Mouse (Mus musculus): ENCODE measurements around the gene Cse1l. TPM values are rescaled to one million over a fixed set of nuclear protein-coding genes. Genes with fewer than 3 reads are reported as not detected.

Cse1l gene
- total and polyA plus RNA-seq, 3 experiments = 15.8 to 41.2 (median 37.5) TPM

GRCm38 (mm10) chr2:166964773-166965172 lies 58.9 kb downstream of the Cse1l start:
- Histone ChIP-seq H3K4me1 (ENCODE audit: control insufficient read depth, insufficient read depth, low read length) (peaks cover 8% of the 10 kb centered on the region), H3K4me3 (no peak overlapping the region), H3K79me2 (replicated peaks; ENCODE audit: control insufficient read depth, insufficient read depth, low read length) (peaks cover 4% of the 10 kb centered on the region; the same call in 1 of the 2 replicates), H3K9ac (ENCODE audit: low read depth, low read length) (no peak overlapping the region), H3K36me3 (ENCODE audit: control insufficient read depth, insufficient read depth, low read length) (no peaks in the 10 kb centered on the region), H3K27me3 (ENCODE audit: control insufficient read depth, insufficient read depth, low read length) (no peaks in the 10 kb centered on the region), H3K27ac (no peak overlapping the region)
- TF ChIP-seq EP300 (IDR thresholded peaks at IDR 0.05; ENCODE audit: insufficient read depth, low read depth, low read length) (no peak), POLR2A (IDR thresholded peaks at IDR 0.05; ENCODE audit: insufficient read depth, low read depth, low read length) (no peak), CTCF (IDR thresholded peaks at IDR 0.05) (no peak)
- no peak for DNase-seq
- WGBS = 59% methylated on average over 2 of the region's 2 CpGs
- intact Hi-C loops (cut with DNase I) = no loop called here

DNA sequence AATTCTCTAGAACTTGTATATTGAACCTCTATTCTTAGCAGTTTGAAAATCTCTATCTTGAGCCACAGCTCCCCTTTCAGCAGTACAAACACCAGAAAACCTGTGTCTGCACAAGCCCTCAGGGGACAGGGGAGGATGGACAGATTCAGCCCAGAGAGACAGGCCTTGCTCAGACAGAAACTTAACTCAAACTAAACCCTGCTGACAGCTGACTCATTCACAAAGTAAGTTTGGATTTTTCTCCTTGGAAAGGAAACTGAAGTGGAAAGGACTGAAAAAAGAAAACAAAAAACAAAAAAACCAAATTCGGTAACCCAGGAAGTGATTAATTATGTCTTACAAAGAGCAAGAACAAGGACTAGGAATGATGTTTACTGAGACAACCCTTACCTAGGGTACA lies 67.3 kb downstream of the Cse1l start:
- no peak overlapping the region for H3K27ac ChIP-seq
- TF ChIP-seq EP300 (IDR thresholded peaks at IDR 0.05; ENCODE audit: insufficient read depth, low read depth, low read length) (no peak), POLR2A (IDR thresholded peaks at IDR 0.05; ENCODE audit: insufficient read depth, low read depth, low read length) (no peak), CTCF (IDR thresholded peaks at IDR 0.05) (no peak)
- H3K4me1 ChIP-seq (ENCODE audit: control insufficient read depth, insufficient read depth, low read length) = peaks cover 25% of the 10 kb centered on the region

DNA sequence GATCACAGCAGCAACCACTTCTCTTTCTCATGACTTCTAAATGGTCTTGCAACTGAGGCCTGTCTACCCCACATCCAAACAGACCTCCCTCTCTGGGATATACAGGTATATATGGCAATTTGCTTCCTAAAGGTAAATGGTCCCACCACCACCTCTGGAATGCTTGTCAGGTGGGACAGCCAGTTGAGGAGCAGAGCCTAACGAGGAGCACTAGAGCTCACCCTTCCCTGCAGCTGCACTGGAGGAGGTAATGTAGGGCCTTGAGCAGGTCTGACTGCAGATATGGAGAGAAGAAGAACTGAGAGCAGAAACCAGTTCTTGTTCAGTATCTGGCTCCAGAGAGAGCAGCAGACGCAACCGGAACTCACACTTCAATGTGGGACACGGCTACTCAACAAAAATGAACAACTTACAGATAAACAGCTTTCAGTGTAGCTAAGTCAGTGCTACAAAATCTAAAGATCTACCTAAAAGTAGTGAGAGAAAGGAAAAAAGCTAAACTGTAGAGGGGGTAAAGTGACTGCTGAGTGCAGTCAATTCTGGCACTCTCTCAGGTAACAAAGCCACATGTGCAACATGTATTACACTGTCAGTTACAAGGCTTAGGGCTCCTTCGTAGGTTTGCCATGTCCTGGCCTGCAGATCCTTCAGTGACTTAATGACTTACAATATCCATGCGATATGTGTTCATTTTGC lies 68.5 kb downstream of the Cse1l start:
- Histone ChIP-seq H3K9ac (ENCODE audit: low read depth, low read length) (no peak overlapping the region), H3K4me1 (ENCODE audit: control insufficient read depth, insufficient read depth, low read length) (peaks cover 25% of the 10 kb centered on the region), H3K79me2 (replicated peaks; ENCODE audit: control insufficient read depth, insufficient read depth, low read length) (peaks cover 11% of the 10 kb centered on the region), H3K4me3 (no peak overlapping the region), H3K27me3 (ENCODE audit: control insufficient read depth, insufficient read depth, low read length) (no peaks in the 10 kb centered on the region), H3K36me3 (ENCODE audit: control insufficient read depth, insufficient read depth, low read length) (peaks cover 15% of the 10 kb centered on the region), H3K27ac (no peak overlapping the region)
- no peak for DNase-seq
- 64% methylated on average over 6 of the region's 6 CpGs for WGBS
- TF ChIP-seq CTCF (IDR thresholded peaks at IDR 0.05) = no peak
- TF ChIP-seq EP300 (IDR thresholded peaks at IDR 0.05; ENCODE audit: insufficient read depth, low read depth, low read length) = no peak
- TF ChIP-seq POLR2A (IDR thresholded peaks at IDR 0.05; ENCODE audit: insufficient read depth, low read depth, low read length) = no peak
- intact Hi-C loops (cut with DNase I) = no loop called here

More for the DNA sequence above, 67.3 kb downstream of the Cse1l start:
- 38% methylated on average over 1 of the region's 1 CpGs for WGBS
- H3K79me2 ChIP-seq (replicated peaks; ENCODE audit: control insufficient read depth, insufficient read depth, low read length) = peaks cover 11% of the 10 kb centered on the region
- no peak for DNase-seq
- peaks cover 15% of the 10 kb centered on the region for H3K36me3 ChIP-seq (ENCODE audit: control insufficient read depth, insufficient read depth, low read length)
- H3K27me3 ChIP-seq (ENCODE audit: control insufficient read depth, insufficient read depth, low read length) = no peaks in the 10 kb centered on the region
- H3K9ac ChIP-seq (ENCODE audit: low read depth, low read length) = no peak overlapping the region
- no peak overlapping the region for H3K4me3 ChIP-seq
- intact Hi-C loops (cut with DNase I) = no loop called here

GRCm38 (mm10) chr2:166976356-166976755 lies 70.5 kb downstream of the Cse1l start:
- H3K27ac ChIP-seq = peak overlapping the region; percentile 48
- peaks cover 15% of the 10 kb centered on the region for H3K36me3 ChIP-seq (ENCODE audit: control insufficient read depth, insufficient read depth, low read length)
- H3K27me3 ChIP-seq (ENCODE audit: control insufficient read depth, insufficient read depth, low read length) = no peaks in the 10 kb centered on the region
- no peak overlapping the region for H3K4me3 ChIP-seq
- H3K4me1 ChIP-seq (ENCODE audit: control insufficient read depth, insufficient read depth, low read length) = peaks cover 23% of the 10 kb centered on the region
- peaks cover 11% of the 10 kb centered on the region for H3K79me2 ChIP-seq (replicated peaks; ENCODE audit: control insufficient read depth, insufficient read depth, low read length)
- intact Hi-C loops (cut with DNase I) = loop anchor here (2.0 kb wide), 1 partner anchor 14 kb away; no protein-coding TSS in a partner anchor
- TF ChIP-seq POLR2A (IDR thresholded peaks at IDR 0.05; ENCODE audit: insufficient read depth, low read depth, low read length) = no peak
- TF ChIP-seq EP300 (IDR thresholded peaks at IDR 0.05; ENCODE audit: insufficient read depth, low read depth, low read length) = no peak
- no peak for TF ChIP-seq CTCF (IDR thresholded peaks at IDR 0.05)
- H3K9ac ChIP-seq (ENCODE audit: low read depth, low read length) = peak overlapping the region; percentile 18; the same call in 1 of the 2 replicates
- peak in 1 of 2 experiments; percentile 29 for DNase-seq
- WGBS = 43% methylated on average over 3 of the region's 3 CpGs

- Histone ChIP-seq H3K9ac (ENCODE audit: low read depth, low read length) (no peak overlapping the region), H3K4me3 (no peak overlapping the region), H3K36me3 (ENCODE audit: control insufficient read depth, insufficient read depth, low read length) (peaks cover 15% of the 10 kb centered on the region), H3K79me2 (replicated peaks; ENCODE audit: control insufficient read depth, insufficient read depth, low read length) (peaks cover 14% of the 10 kb centered on the region), H3K27ac (peak overlapping the region; percentile 19; the same call in 1 of the 2 replicates), H3K4me1 (ENCODE audit: control insufficient read depth, insufficient read depth, low read length) (peaks cover 23% of the 10 kb centered on the region), H3K27me3 (ENCODE audit: control insufficient read depth, insufficient read depth, low read length) (no peaks in the 10 kb centered on the region)
- no peak for DNase-seq
- intact Hi-C loops (cut with DNase I) = loop anchor here (2.0 kb wide), 1 partner anchor 13 kb away; no protein-coding TSS in a partner anchor
- TF ChIP-seq EP300 (IDR thresholded peaks at IDR 0.05; ENCODE audit: insufficient read depth, low read depth, low read length) (no peak), CTCF (IDR thresholded peaks at IDR 0.05) (no peak), POLR2A (IDR thresholded peaks at IDR 0.05; ENCODE audit: insufficient read depth, low read depth, low read length) (no peak)
- 30% methylated on average over 3 of the region's 3 CpGs for WGBS
Observed at GRCm38 (mm10) chr2:166977490-166977889, 71.7 kb downstream of the Cse1l start.

DNA sequence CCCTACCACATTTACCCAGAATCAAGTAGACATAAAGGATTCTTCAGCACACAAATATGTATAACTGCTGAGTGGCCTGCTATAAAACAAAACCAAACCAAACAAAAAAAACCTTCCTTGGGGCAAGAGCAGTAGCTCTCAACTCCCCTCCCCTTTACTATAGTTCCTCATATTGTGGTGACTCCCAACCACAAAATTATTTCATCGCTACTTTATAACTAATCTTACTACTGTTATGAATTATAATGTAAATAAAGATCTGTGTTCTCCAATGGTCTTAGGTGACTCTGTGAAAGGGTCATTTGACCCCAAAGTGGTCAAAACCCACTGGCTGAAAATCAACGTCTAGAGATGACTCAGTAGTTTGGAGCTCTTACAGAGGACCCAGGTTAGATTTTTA lies 74.3 kb downstream of the Cse1l start:
- Histone ChIP-seq H3K4me1 (ENCODE audit: control insufficient read depth, insufficient read depth, low read length) (peaks cover 11% of the 10 kb centered on the region), H3K36me3 (ENCODE audit: control insufficient read depth, insufficient read depth, low read length) (peaks cover 9% of the 10 kb centered on the region), H3K4me3 (no peak overlapping the region), H3K79me2 (replicated peaks; ENCODE audit: control insufficient read depth, insufficient read depth, low read length) (peaks cover 5% of the 10 kb centered on the region), H3K9ac (ENCODE audit: low read depth, low read length) (no peak overlapping the region), H3K27me3 (ENCODE audit: control insufficient read depth, insufficient read depth, low read length) (no peaks in the 10 kb centered on the region), H3K27ac (no peak overlapping the region)
- 72% methylated on average over 2 of the region's 2 CpGs for WGBS
- intact Hi-C loops (cut with DNase I) = no loop called here
- DNase-seq = no peak
- TF ChIP-seq POLR2A (IDR thresholded peaks at IDR 0.05; ENCODE audit: insufficient read depth, low read depth, low read length) = no peak
- no peak for TF ChIP-seq EP300 (IDR thresholded peaks at IDR 0.05; ENCODE audit: insufficient read depth, low read depth, low read length)
- TF ChIP-seq CTCF (IDR thresholded peaks at IDR 0.05) = no peak
